Mouse (Mus musculus): ENCODE results near the gene Xpr1. TPM values are rescaled to one million over a fixed set of nuclear protein-coding genes. Genes with fewer than 3 reads are reported as not detected.

Xpr1 gene
- polyA plus RNA-seq, 1 experiment from 2014 or later = 8.0 TPM

- Histone ChIP-seq H3K4me1 (replicated peaks; ENCODE audit: control insufficient read depth, insufficient read depth, low read length) (peaks cover 13% of the 10 kb centered on the region), H3K27ac (ENCODE audit: low read depth, low read length) (no peak overlapping the region), H3K27me3 (replicated peaks; ENCODE audit: control insufficient read depth, insufficient read depth, low read length) (no peaks in the 10 kb centered on the region), H3K4me2 (no peak overlapping the region), H3K4me3 (ENCODE audit: low read depth, low read length) (no peak overlapping the region), H3K36me3 (ENCODE audit: control insufficient read depth, insufficient read depth, low read length) (no peaks in the 10 kb centered on the region), H3K9me3 (ENCODE audit: control insufficient read depth, low read length) (no peaks in the 10 kb centered on the region), H3K9ac (ENCODE audit: low read depth, low read length) (no peak overlapping the region)
- 90% methylated on average over 7 of the region's 7 CpGs for WGBS
- DNase-seq (ENCODE audit: low spot score) (no peak), ATAC-seq (replicated peaks; ENCODE audit: low FRiP score) (no peak)
Observed at GRCm38 (mm10) chr1:155422022-155422421, 4.8 kb upstream of the Xpr1 start.

- ATAC-seq (replicated peaks; ENCODE audit: low FRiP score) (no peak), DNase-seq (ENCODE audit: low spot score) (peak; percentile 33)
- Histone ChIP-seq H3K9ac (ENCODE audit: low read depth, low read length) (peak overlapping the region; percentile 84), H3K4me3 (ENCODE audit: low read depth, low read length) (peak overlapping the region; percentile 97), H3K4me1 (replicated peaks; ENCODE audit: control insufficient read depth, insufficient read depth, low read length) (peaks cover 11% of the 10 kb centered on the region), H3K27ac (ENCODE audit: low read depth, low read length) (peak overlapping the region; percentile 87; the same call in 1 of the 2 replicates), H3K27me3 (replicated peaks; ENCODE audit: control insufficient read depth, insufficient read depth, low read length) (no peaks in the 10 kb centered on the region), H3K36me3 (ENCODE audit: control insufficient read depth, insufficient read depth, low read length) (no peaks in the 10 kb centered on the region), H3K9me3 (ENCODE audit: control insufficient read depth, low read length) (no peaks in the 10 kb centered on the region), H3K4me2 (peak overlapping the region; percentile 76)
- WGBS = 5% methylated on average over 6 of the region's 6 CpGs
Observed at GRCm38 (mm10) chr1:155416147-155416700, 991 bp downstream of the Xpr1 start.

GRCm38 (mm10) chr1:155415421-155415820 lies 1.8 kb downstream of the Xpr1 start:
- H3K27ac ChIP-seq (ENCODE audit: low read depth, low read length) = no peak overlapping the region
- ATAC-seq (replicated peaks; ENCODE audit: low FRiP score) (no peak), DNase-seq (ENCODE audit: low spot score) (no peak)
- 66% methylated on average over 4 of the region's 4 CpGs for WGBS
- H3K4me3 ChIP-seq (ENCODE audit: low read depth, low read length) = peak overlapping the region; percentile 15
- peak overlapping the region; percentile 76 for H3K4me2 ChIP-seq
- no peaks in the 10 kb centered on the region for H3K36me3 ChIP-seq (ENCODE audit: control insufficient read depth, insufficient read depth, low read length)
- peaks cover 14% of the 10 kb centered on the region for H3K4me1 ChIP-seq (replicated peaks; ENCODE audit: control insufficient read depth, insufficient read depth, low read length)
- no peaks in the 10 kb centered on the region for H3K9me3 ChIP-seq (ENCODE audit: control insufficient read depth, low read length)
- H3K27me3 ChIP-seq (replicated peaks; ENCODE audit: control insufficient read depth, insufficient read depth, low read length) = no peaks in the 10 kb centered on the region
- 0 out of 2 replicates have a peak overlapping the region, but pooled peaks have one; percentile 8 for H3K9ac ChIP-seq (ENCODE audit: low read depth, low read length)

GRCm38 (mm10) chr1:155412705-155413104 lies 4.5 kb downstream of the Xpr1 start:
- no peaks in the 10 kb centered on the region for H3K27me3 ChIP-seq (replicated peaks; ENCODE audit: control insufficient read depth, insufficient read depth, low read length)
- H3K9me3 ChIP-seq (ENCODE audit: control insufficient read depth, low read length) = no peaks in the 10 kb centered on the region
- 75% methylated on average over 2 of the region's 2 CpGs for WGBS
- H3K4me1 ChIP-seq (replicated peaks; ENCODE audit: control insufficient read depth, insufficient read depth, low read length) = peaks cover 22% of the 10 kb centered on the region
- H3K4me3 ChIP-seq (ENCODE audit: low read depth, low read length) = no peak overlapping the region
- H3K36me3 ChIP-seq (ENCODE audit: control insufficient read depth, insufficient read depth, low read length) = no peaks in the 10 kb centered on the region
- H3K27ac ChIP-seq (ENCODE audit: low read depth, low read length) = no peak overlapping the region
- no peak overlapping the region for H3K9ac ChIP-seq (ENCODE audit: low read depth, low read length)
- ATAC-seq (replicated peaks; ENCODE audit: low FRiP score) = no peak
- DNase-seq (ENCODE audit: low spot score) = no peak
- no peak overlapping the region for H3K4me2 ChIP-seq

GRCm38 (mm10) chr1:155408577-155408966 lies 8.6 kb downstream of the Xpr1 start:
- ATAC-seq (replicated peaks; ENCODE audit: low FRiP score) (0 out of 2 replicates have a peak, but pooled peaks have one; percentile 41), DNase-seq (ENCODE audit: low spot score) (peak; percentile 20)
- peak overlapping the region; percentile 88 for H3K27ac ChIP-seq (ENCODE audit: low read depth, low read length)
- 72% methylated on average over 2 of the region's 2 CpGs for WGBS
- H3K36me3 ChIP-seq (ENCODE audit: control insufficient read depth, insufficient read depth, low read length) = no peaks in the 10 kb centered on the region
- no peaks in the 10 kb centered on the region for H3K9me3 ChIP-seq (ENCODE audit: control insufficient read depth, low read length)
- no peaks in the 10 kb centered on the region for H3K27me3 ChIP-seq (replicated peaks; ENCODE audit: control insufficient read depth, insufficient read depth, low read length)
- peaks cover 18% of the 10 kb centered on the region for H3K4me1 ChIP-seq (replicated peaks; ENCODE audit: control insufficient read depth, insufficient read depth, low read length)
- peak overlapping the region; percentile 44; the same call in 1 of the 2 replicates for H3K9ac ChIP-seq (ENCODE audit: low read depth, low read length)
- H3K4me3 ChIP-seq (ENCODE audit: low read depth, low read length) = no peak overlapping the region
- H3K4me2 ChIP-seq = peak overlapping the region; percentile 61

GRCm38 (mm10) chr1:155407697-155408576 lies 9.3 kb downstream of the Xpr1 start:
- 60% methylated on average over 11 of the region's 11 CpGs for WGBS
- peak overlapping the region; percentile 44; the same call in 1 of the 2 replicates for H3K9ac ChIP-seq (ENCODE audit: low read depth, low read length)
- no peaks in the 10 kb centered on the region for H3K36me3 ChIP-seq (ENCODE audit: control insufficient read depth, insufficient read depth, low read length)
- ATAC-seq (replicated peaks; ENCODE audit: low FRiP score) (peak; percentile 85), DNase-seq (ENCODE audit: low spot score) (peak; percentile 30)
- peak overlapping the region; percentile 61 for H3K4me2 ChIP-seq
- peaks cover 18% of the 10 kb centered on the region for H3K4me1 ChIP-seq (replicated peaks; ENCODE audit: control insufficient read depth, insufficient read depth, low read length)
- H3K27me3 ChIP-seq (replicated peaks; ENCODE audit: control insufficient read depth, insufficient read depth, low read length) = no peaks in the 10 kb centered on the region
- no peak overlapping the region for H3K4me3 ChIP-seq (ENCODE audit: low read depth, low read length)
- H3K27ac ChIP-seq (ENCODE audit: low read depth, low read length) = peak overlapping the region; percentile 88
- H3K9me3 ChIP-seq (ENCODE audit: control insufficient read depth, low read length) = no peaks in the 10 kb centered on the region

- no peak for ATAC-seq (replicated peaks; ENCODE audit: low FRiP score)
- Histone ChIP-seq H3K27me3 (replicated peaks; ENCODE audit: control insufficient read depth, insufficient read depth, low read length) (no peaks in the 10 kb centered on the region), H3K9ac (ENCODE audit: low read depth, low read length) (no peak overlapping the region), H3K4me3 (ENCODE audit: low read depth, low read length) (no peak overlapping the region), H3K9me3 (ENCODE audit: control insufficient read depth, low read length) (no peaks in the 10 kb centered on the region), H3K36me3 (ENCODE audit: control insufficient read depth, insufficient read depth, low read length) (no peaks in the 10 kb centered on the region), H3K4me1 (replicated peaks; ENCODE audit: control insufficient read depth, insufficient read depth, low read length) (no peaks in the 10 kb centered on the region), H3K27ac (ENCODE audit: low read depth, low read length) (no peak overlapping the region), H3K4me2 (no peak overlapping the region)
- peak; percentile 17 for DNase-seq (ENCODE audit: low spot score)
- WGBS = 76% methylated on average over 4 of the region's 4 CpGs
Observed at GRCm38 (mm10) chr1:155400056-155400455, 17.2 kb downstream of the Xpr1 start.

- Histone ChIP-seq H3K4me1 (replicated peaks; ENCODE audit: control insufficient read depth, insufficient read depth, low read length) (no peaks in the 10 kb centered on the region; the same call in 1 of the 2 replicates), H3K9me3 (ENCODE audit: control insufficient read depth, low read length) (no peaks in the 10 kb centered on the region), H3K36me3 (ENCODE audit: control insufficient read depth, insufficient read depth, low read length) (no peaks in the 10 kb centered on the region), H3K4me2 (no peak overlapping the region), H3K27ac (ENCODE audit: low read depth, low read length) (no peak overlapping the region), H3K9ac (ENCODE audit: low read depth, low read length) (no peak overlapping the region), H3K27me3 (replicated peaks; ENCODE audit: control insufficient read depth, insufficient read depth, low read length) (no peaks in the 10 kb centered on the region), H3K4me3 (ENCODE audit: low read depth, low read length) (no peak overlapping the region)
- no peak for DNase-seq (ENCODE audit: low spot score)
- WGBS = 85% methylated on average over 6 of the region's 6 CpGs
- no peak for ATAC-seq (replicated peaks; ENCODE audit: low FRiP score)
Observed at GRCm38 (mm10) chr1:155394829-155395228, 22.4 kb downstream of the Xpr1 start.
